26 mouse cellular contexts compared by ENCODE assay signal in genomic region chr10:41401097-41401496, GRCm38 (mm10).
"Had no signal": no experiment of that assay in that cellular context is flagged by ENCODE, and none has a peak within 500 bp of the region (broad histone marks: within the 10 kb centered on the region; RNA-seq: fewer than 3 reads in every experiment).

No protein-coding gene starts in this region.

- H3K4me1 ChIP-seq: hindbrain, embryonic 10.5 days; hindbrain, embryonic 12.5 days; intestine, embryonic 15.5 days; limb, embryonic 13.5 days; limb, embryonic 15.5 days; liver, embryonic 12.5 days had no signal

- H3K9ac ChIP-seq: heart, embryonic 12.5 days; hindbrain, embryonic 12.5 days; hindbrain, embryonic 14.5 days; intestine, embryonic 15.5 days; limb, embryonic 13.5 days; limb, embryonic 15.5 days; liver, embryonic 12.5 days; liver, embryonic 14.5 days had no signal

- H3K4me2 ChIP-seq: heart, embryonic 12.5 days; hindbrain, embryonic 12.5 days; hindbrain, embryonic 14.5 days; intestine, embryonic 15.5 days; limb, embryonic 13.5 days; limb, embryonic 15.5 days; liver, embryonic 12.5 days had no signal

- H3K4me3 ChIP-seq: gastrocnemius, adult 2 months; heart, embryonic 10.5 days; heart, embryonic 12.5 days; hindbrain, embryonic 10.5 days; hindbrain, embryonic 12.5 days; intestine, embryonic 15.5 days; limb, embryonic 13.5 days; limb, embryonic 15.5 days; liver, embryonic 12.5 days had no signal

- ATAC-seq: hindbrain, embryonic 16.5 days; inflammation-experienced regulatory T-cells, adult 6 months; intestine, embryonic 15.5 days; intestine, postnatal 0 days; liver, embryonic 12.5 days had no signal

- DNase-seq: gastrocnemius, adult 2 months; gastrocnemius, postnatal 10 days; gastrocnemius, postnatal 25 days; heart, adult 18-20 months; heart, postnatal 10 days; heart, postnatal 4 days; kidney, adult 18-20 months; kidney, adult 8-10 months; kidney, postnatal 14 days; kidney, postnatal 36 days; layer of hippocampus, adult 9-11 months; layer of hippocampus, postnatal 36 days; left cerebral cortex, postnatal 4 days had no signal

- H3K27me3 ChIP-seq: heart, embryonic 12.5 days; hindbrain, embryonic 12.5 days; intestine, embryonic 15.5 days; limb, embryonic 13.5 days; limb, embryonic 15.5 days; liver, embryonic 12.5 days had no signal

- H3K27ac ChIP-seq: gastrocnemius, adult 2 months; heart, embryonic 10.5 days; hindbrain, embryonic 10.5 days; hindbrain, embryonic 12.5 days; hindbrain, embryonic 14.5 days; intestine, embryonic 15.5 days; limb, embryonic 13.5 days; limb, embryonic 15.5 days; liver, embryonic 12.5 days; liver, embryonic 14.5 days had no signal

- H3K36me3 ChIP-seq: heart, embryonic 10.5 days; heart, embryonic 12.5 days; hindbrain, embryonic 10.5 days; hindbrain, embryonic 12.5 days; intestine, embryonic 15.5 days; limb, embryonic 13.5 days; limb, embryonic 15.5 days; liver, embryonic 12.5 days had no signal

- H3K9me3 ChIP-seq: heart, embryonic 10.5 days; heart, embryonic 12.5 days; hindbrain, embryonic 10.5 days; hindbrain, embryonic 12.5 days; intestine, embryonic 15.5 days; limb, embryonic 13.5 days; limb, embryonic 15.5 days; liver, embryonic 12.5 days had no signal
